Mouse (Mus musculus) ovary, postnatal 36 days (tissue): ENCODE results near the gene Ints4.

Experiments used
- DNase-seq: peaks from one replicate; pipeline ENCODE4 v3.0.0; 2022; ENCODE audit warnings: low spot score, mixed read lengths

Ints4 gene

GRCm38 (mm10) chr7:97536571-97536970 lies 55.8 kb downstream of the Ints4 start:
- DNase-seq, result no peak

- DNase-seq, result no peak
Measured at GRCm38 (mm10) chr7:97546462-97546861, 65.7 kb downstream of the Ints4 start.

- DNase-seq, result no peak
Measured at GRCm38 (mm10) chr7:97549301-97549700, 68.5 kb downstream of the Ints4 start.

GRCm38 (mm10) chr7:97550673-97551072 lies 69.9 kb downstream of the Ints4 start:
- no peak for DNase-seq

GRCm38 (mm10) chr7:97563576-97563975 lies 82.8 kb downstream of the Ints4 start:
- no peak for DNase-seq

- DNase-seq, result no peak
Measured at GRCm38 (mm10) chr7:97569372-97569771, 88.6 kb downstream of the Ints4 start.

- no peak for DNase-seq
Measured at GRCm38 (mm10) chr7:97570389-97570788, 89.6 kb downstream of the Ints4 start.

- DNase-seq, result peak; percentile 32
Measured at GRCm38 (mm10) chr7:97578361-97579066, 97.8 kb downstream of the Ints4 start.

GRCm38 (mm10) chr7:97579067-97579975 lies 98.6 kb downstream of the Ints4 start, which contains the start of the genes Aamdc and Rsf1:
TSS of gene Aamdc (minus strand) at chr7:97579497.
TSS of gene Rsf1 (plus strand) at chr7:97579889.
- peak; percentile 92 for DNase-seq

- DNase-seq, result peak; percentile 51
Measured at GRCm38 (mm10) chr7:97579976-97580842, 99.5 kb downstream of the Ints4 start.

- DNase-seq, result peak; percentile 81
Measured at GRCm38 (mm10) chr7:97580843-97581214, 100.1 kb downstream of the Ints4 start.

GRCm38 (mm10) chr7:97588506-97588905 lies 107.8 kb downstream of the Ints4 start:
- DNase-seq, result no peak

- no peak for DNase-seq
Measured at GRCm38 (mm10) chr7:97590488-97590887, 109.7 kb downstream of the Ints4 start.
